Mouse (Mus musculus) stomach, embryonic 14.5 days (tissue): ENCODE measurements around the gene Fam207a. TPM values are rescaled to one million over a fixed set of nuclear protein-coding genes. Genes with fewer than 3 reads are reported as not detected.

Experiments
- ATAC-seq: fragments of 200-750 bp; cut with Nextera tagmentation; 2 replicates; pipeline ENCODE4 v1.8.0; 2017; ENCODE audit warnings: low read depth, moderate TSS enrichment; ENCODE audit not compliant: insufficient number of reproducible peaks, insufficient read depth, low FRiP score
- H3K27ac ChIP-seq: fragments of 300-500 bp; sonication (generic); 2 replicates; pipeline ENCODE4 v1.5.1; 2014; ENCODE audit warnings: mild to moderate bottlenecking, low read length, moderate library complexity, mixed read lengths
- H3K27me3 ChIP-seq: fragments of 300-500 bp; sonication (generic); 2 replicates; pipeline ENCODE4 v1.6.1; 2014; ENCODE audit warnings: low read length, control low read depth, mixed read lengths; ENCODE audit not compliant: control insufficient read depth, insufficient read depth
- H3K36me3 ChIP-seq: fragments of 300-500 bp; sonication (generic); 2 replicates; pipeline ENCODE4 v1.6.1; 2014; ENCODE audit warnings: mild to moderate bottlenecking, control low read depth, low read length, moderate library complexity, mixed read lengths; ENCODE audit not compliant: control insufficient read depth, insufficient read depth
- H3K4me1 ChIP-seq: fragments of 300-500 bp; sonication (generic); 2 replicates; pipeline ENCODE4 v1.6.1; 2014; ENCODE audit warnings: low read length, control low read depth, mixed read lengths; ENCODE audit not compliant: control insufficient read depth, insufficient read depth
- H3K4me2 ChIP-seq: fragments of 300-500 bp; sonication (generic); replicated peaks from 2 replicates; pipeline ENCODE4 v1.6.1; 2014; ENCODE audit warnings: low read depth, low read length, control low read depth
- H3K4me3 ChIP-seq: fragments of 300-500 bp; sonication (generic); 2 replicates; pipeline ENCODE4 v1.5.1; 2014; ENCODE audit warnings: low read depth, low read length, control low read depth
- H3K9ac ChIP-seq: fragments of 300-500 bp; sonication (generic); replicated peaks from 2 replicates; pipeline ENCODE4 v1.6.1; 2014; ENCODE audit warnings: low read depth, mild to moderate bottlenecking, control low read depth, low read length, moderate library complexity, mixed read lengths
- H3K9me3 ChIP-seq: fragments of 300-500 bp; sonication (generic); 2 replicates; pipeline ENCODE4 v1.6.1; 2016; ENCODE audit warnings: low read depth, low read length, control low read depth; ENCODE audit not compliant: control insufficient read depth
- WGBS: fragments of 180-500 bp; shearing (Covaris S2); extraction: QIAGEN DNeasy Blood & Tissue Kit; methylation state at CpG from one replicate; pipeline ENCODE4 v1.1.7; 2014; 5-methylcytosine and 5-hydroxymethylcytosine counted together
- polyA plus RNA-seq: library from polyadenylated mRNA; unstranded; fragments of >200 nt; fragmentation: Nextera tagmentation; extraction: Ambion mirVana; gene quantifications from 2 replicates; pipeline ENCODE4 v1.2.1, GENCODE M21; 2014

Fam207a gene
- polyA plus RNA-seq, 1 experiment from 2014 or later: 31.0 TPM

DNA sequence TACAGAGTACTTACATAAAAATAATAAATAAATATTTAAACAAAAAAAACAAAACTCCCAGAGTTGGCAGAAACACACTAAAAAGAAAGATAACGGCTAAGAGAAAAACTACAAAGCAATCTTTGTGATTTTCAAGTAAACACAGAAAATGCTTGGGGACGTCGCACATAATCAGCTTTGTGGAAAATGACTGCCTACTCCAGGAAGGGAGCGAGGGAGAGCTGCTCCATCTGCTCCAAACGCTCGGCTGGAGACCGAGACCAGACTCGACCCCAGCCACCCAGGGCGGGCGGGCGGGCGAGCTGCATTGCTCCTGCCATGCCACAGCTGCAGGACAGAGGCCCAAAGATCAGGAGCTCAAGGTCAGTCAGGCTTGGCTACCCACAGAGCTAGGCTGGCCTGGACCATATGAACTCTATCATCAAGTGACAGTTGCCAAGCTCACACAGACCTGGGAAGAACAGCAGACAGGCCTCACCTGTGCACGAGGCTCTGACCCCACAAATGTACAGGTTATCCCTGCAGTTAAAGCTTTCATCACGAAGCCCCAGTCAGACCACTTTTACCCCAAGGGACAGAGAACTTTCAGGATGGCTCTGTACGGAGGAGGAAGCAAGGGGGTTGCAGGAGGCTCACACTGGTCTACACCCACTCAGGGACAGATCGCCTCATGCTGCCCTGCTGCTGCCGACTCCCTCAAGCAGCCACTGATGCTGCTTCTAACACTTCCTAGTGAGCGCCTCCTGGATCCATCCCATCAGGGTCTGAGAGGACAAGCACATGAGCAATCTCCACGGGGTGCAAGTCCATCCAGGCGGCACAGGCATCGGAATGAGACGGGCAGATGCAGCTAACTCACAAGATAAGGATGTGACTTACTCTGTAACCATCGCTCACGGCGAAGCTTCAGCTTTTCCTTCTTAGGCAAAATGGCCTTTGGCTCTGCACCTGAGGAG is 12.3 kb downstream of the Fam207a start:
- H3K4me3 ChIP-seq: no peak overlapping the region
- WGBS: 76% methylated on average over 25 of the region's 25 CpGs
- peaks cover 23% of the 10 kb centered on the region for H3K36me3 ChIP-seq
- no peak for ATAC-seq
- H3K9ac ChIP-seq: no peak overlapping the region
- no peaks in the 10 kb centered on the region for H3K9me3 ChIP-seq
- no peak overlapping the region for H3K27ac ChIP-seq
- no peaks in the 10 kb centered on the region for H3K27me3 ChIP-seq
- no peak overlapping the region for H3K4me2 ChIP-seq
- H3K4me1 ChIP-seq: peaks cover 4% of the 10 kb centered on the region; the same call in 1 of the 2 replicates

DNA sequence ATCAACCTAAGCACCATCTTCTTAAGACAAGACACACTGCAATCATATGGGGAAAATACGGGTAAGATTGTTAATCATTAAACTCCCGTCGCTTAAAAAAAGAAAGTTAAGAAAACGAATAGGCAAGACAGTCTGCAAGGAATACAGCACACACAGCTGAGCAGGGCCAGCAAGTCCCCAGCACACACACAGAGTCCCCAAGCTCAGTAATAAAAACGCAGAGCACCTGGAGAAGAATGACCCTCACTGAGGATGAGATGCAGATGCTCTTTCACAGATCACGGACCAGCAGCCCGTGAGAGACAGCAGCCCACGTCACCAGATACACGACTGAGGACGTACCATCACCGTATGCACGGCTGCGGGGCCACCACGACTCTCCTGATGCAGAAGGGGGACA is 14.9 kb downstream of the Fam207a start:
- Histone ChIP-seq H3K4me1 (peaks cover 5% of the 10 kb centered on the region; the same call in 1 of the 2 replicates), H3K27ac (no peak overlapping the region), H3K4me2 (no peak overlapping the region), H3K9me3 (no peaks in the 10 kb centered on the region), H3K36me3 (peaks cover 28% of the 10 kb centered on the region), H3K4me3 (no peak overlapping the region), H3K27me3 (no peaks in the 10 kb centered on the region), H3K9ac (no peak overlapping the region)
- WGBS: 31% methylated on average over 14 of the region's 14 CpGs
- ATAC-seq: no peak

DNA sequence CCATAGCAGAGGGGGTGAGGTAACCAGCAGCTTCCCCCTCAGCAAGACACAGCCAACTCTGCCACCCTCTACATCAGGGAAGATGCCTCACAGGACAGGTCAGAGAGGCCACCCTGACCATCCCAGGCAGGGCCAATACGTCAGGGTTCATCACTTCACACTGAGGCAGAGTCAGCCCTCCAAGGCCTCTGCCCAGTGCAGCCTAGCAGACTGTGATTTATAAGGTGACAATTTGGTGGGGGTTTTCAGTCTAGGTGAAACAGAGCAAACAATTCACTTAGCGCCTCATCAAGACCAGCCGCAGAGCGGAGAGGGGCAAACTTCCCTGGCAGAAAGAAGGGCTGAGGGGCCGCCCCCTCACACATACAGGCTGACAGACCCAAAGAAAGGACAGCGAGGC is 17.3 kb downstream of the Fam207a start:
- peaks cover 5% of the 10 kb centered on the region; the same call in 1 of the 2 replicates for H3K4me1 ChIP-seq
- H3K27ac ChIP-seq: no peak overlapping the region
- no peak overlapping the region for H3K9ac ChIP-seq
- no peak for ATAC-seq
- 61% methylated on average over 6 of the region's 6 CpGs for WGBS
- no peaks in the 10 kb centered on the region for H3K9me3 ChIP-seq
- no peak overlapping the region for H3K4me3 ChIP-seq
- H3K4me2 ChIP-seq: no peak overlapping the region
- H3K36me3 ChIP-seq: peaks cover 24% of the 10 kb centered on the region
- no peaks in the 10 kb centered on the region for H3K27me3 ChIP-seq

DNA sequence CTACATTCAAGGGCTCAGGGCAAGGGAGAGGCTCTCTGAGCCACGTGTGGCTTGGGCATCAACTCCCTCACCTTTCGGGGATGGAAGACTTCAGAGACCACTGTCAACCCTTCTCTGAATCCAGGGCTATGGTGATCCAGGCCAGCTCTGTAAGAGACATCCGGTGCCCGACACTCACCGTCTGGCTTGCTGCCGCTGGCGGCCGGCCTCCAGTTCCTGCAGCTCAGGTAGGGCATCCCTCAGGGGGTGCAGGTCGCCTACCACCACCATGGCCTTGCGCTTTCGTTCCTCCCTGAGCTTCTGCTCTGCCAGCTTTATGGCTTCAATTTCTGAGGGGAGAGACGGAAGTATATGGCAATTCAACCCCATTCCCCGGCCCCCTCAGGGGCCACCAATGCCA is 18.4 kb downstream of the Fam207a start:
- H3K27me3 ChIP-seq: no peaks in the 10 kb centered on the region

DNA sequence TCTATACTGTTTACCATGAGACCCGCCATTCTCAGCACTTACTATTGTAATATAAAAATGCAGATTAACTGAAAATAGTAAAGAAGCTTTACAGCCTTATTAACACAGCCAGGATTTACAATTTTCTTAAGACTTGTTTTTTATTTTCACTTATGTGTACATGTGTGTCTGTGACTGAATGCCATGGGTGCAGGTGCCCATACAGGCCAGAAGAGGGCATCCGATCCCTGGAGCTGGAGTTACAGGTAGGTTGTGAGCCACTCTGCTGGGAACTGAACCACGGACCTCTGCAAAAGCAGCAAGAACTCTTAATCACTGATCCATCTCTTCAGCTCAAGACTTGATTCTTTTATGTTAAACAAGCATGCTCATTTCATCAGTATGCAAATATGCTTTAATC is 22.7 kb downstream of the Fam207a start:
- no peak overlapping the region for H3K9ac ChIP-seq
- H3K27ac ChIP-seq: no peak overlapping the region
- no peak overlapping the region for H3K4me3 ChIP-seq
- H3K4me1 ChIP-seq: no peaks in the 10 kb centered on the region
- H3K4me2 ChIP-seq: no peak overlapping the region
- 94% methylated on average over 3 of the region's 3 CpGs for WGBS
- H3K27me3 ChIP-seq: no peaks in the 10 kb centered on the region
- no peak for ATAC-seq
- H3K36me3 ChIP-seq: peaks cover 41% of the 10 kb centered on the region
- H3K9me3 ChIP-seq: no peaks in the 10 kb centered on the region

More for the DNA sequence above, 18.4 kb downstream of the Fam207a start:
- Histone ChIP-seq H3K4me1 (peaks cover 5% of the 10 kb centered on the region; the same call in 1 of the 2 replicates), H3K27ac (no peak overlapping the region), H3K9me3 (no peaks in the 10 kb centered on the region), H3K4me3 (no peak overlapping the region), H3K4me2 (no peak overlapping the region), H3K36me3 (peaks cover 21% of the 10 kb centered on the region), H3K9ac (no peak overlapping the region)
- 92% methylated on average over 13 of the region's 13 CpGs for WGBS
- ATAC-seq: no peak

DNA sequence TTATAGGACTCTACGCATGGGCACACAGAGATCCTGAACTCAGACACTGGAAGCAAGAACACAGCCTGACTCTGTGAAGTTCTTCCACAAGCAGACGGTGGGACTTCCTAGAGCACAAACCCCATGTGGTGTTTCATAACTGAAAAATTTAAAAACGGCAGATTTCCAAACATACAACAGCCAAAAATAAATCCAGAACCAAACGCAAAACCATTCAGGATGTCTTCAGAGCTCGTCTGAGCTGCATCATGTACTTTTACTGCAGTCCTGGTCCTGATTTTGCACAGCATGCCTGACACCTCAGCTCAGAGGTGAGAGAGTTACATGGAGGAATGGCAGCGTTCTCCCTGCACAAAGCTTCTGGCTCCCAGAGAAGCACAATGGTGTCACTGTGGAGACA is 24.0 kb downstream of the Fam207a start:
- H3K9ac ChIP-seq: no peak overlapping the region
- no peak overlapping the region for H3K4me2 ChIP-seq
- H3K27ac ChIP-seq: no peak overlapping the region
- H3K4me3 ChIP-seq: no peak overlapping the region
- H3K27me3 ChIP-seq: no peaks in the 10 kb centered on the region
- peaks cover 42% of the 10 kb centered on the region for H3K36me3 ChIP-seq
- ATAC-seq: no peak
- WGBS: 86% methylated on average over 6 of the region's 6 CpGs
- H3K4me1 ChIP-seq: no peaks in the 10 kb centered on the region
- H3K9me3 ChIP-seq: no peaks in the 10 kb centered on the region

DNA sequence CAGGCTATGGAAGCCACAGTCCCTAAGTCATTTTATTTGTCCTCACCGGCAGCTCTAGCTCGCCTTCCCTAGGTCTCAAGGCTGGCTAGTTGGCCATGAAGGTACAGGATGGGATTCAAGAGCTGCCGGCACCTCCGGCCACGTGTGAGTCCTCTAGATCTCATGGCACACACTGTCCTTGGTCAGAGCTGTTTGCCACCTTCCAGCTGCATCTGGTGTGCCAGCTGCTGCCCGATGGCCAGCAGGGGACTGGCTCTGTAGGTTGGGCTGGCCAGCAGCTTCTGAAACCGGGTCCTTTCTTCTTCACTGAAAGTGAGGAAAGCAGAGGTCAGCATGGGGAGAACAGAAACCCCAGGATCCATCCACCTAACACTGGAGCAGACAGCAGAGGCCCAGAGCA is 27.4 kb downstream of the Fam207a start:
- H3K4me2 ChIP-seq: no peak overlapping the region
- ATAC-seq: no peak
- no peak overlapping the region for H3K9ac ChIP-seq
- no peaks in the 10 kb centered on the region for H3K27me3 ChIP-seq
- no peak overlapping the region for H3K4me3 ChIP-seq
- no peaks in the 10 kb centered on the region for H3K9me3 ChIP-seq
- peaks cover 32% of the 10 kb centered on the region for H3K36me3 ChIP-seq
- 94% methylated on average over 7 of the region's 7 CpGs for WGBS
- H3K27ac ChIP-seq: no peak overlapping the region
- peaks cover 11% of the 10 kb centered on the region for H3K4me1 ChIP-seq

DNA sequence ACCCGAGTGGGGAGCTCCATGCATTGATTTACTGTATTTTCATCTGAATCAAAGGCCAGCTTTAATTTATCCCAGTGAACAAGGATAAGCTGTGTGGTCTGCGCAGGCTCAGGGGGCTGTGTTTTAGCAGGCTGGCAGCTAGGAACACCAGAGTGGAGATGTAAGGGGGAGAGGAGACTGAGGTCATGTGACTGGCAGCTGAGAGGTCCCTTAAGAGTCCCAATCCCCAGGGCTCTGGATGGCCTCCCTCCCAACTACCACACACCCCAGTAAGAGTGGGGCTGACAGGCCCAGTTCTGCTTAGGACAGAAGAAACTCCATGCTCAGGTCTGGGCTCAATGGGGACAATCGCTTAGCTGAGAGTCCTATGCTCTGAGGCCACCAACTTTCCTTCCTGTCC is 29.8 kb downstream of the Fam207a start:
- H3K9me3 ChIP-seq: no peaks in the 10 kb centered on the region
- H3K36me3 ChIP-seq: peaks cover 30% of the 10 kb centered on the region
- H3K27me3 ChIP-seq: no peaks in the 10 kb centered on the region
- H3K27ac ChIP-seq: no peak overlapping the region
- no peak overlapping the region for H3K9ac ChIP-seq
- 56% methylated on average over 3 of the region's 3 CpGs for WGBS
- peaks cover 11% of the 10 kb centered on the region for H3K4me1 ChIP-seq
- ATAC-seq: no peak
- H3K4me2 ChIP-seq: no peak overlapping the region
- H3K4me3 ChIP-seq: no peak overlapping the region
